Mouse (Mus musculus) intestine, embryonic 16.5 days (tissue): ENCODE results near the gene Igsf3. TPM values are rescaled to one million over a fixed set of nuclear protein-coding genes. Genes with fewer than 3 reads are reported as not detected.

Source experiments
- ATAC-seq: fragments of 200-750 bp; cut with Nextera tagmentation; 2 replicates; pipeline ENCODE4 v1.8.0; 2017; ENCODE audit warnings: moderate TSS enrichment, moderate library complexity
- H3K27ac ChIP-seq: fragments of 300-500 bp; sonication (generic); 2 replicates; pipeline ENCODE4 v1.5.1; 2014; ENCODE audit warnings: mild to moderate bottlenecking, low read length
- H3K27me3 ChIP-seq: fragments of 300-500 bp; sonication (generic); replicated peaks from 2 replicates; pipeline ENCODE4 v1.6.1; 2014; ENCODE audit warnings: low read length, control low read depth, mixed read lengths; ENCODE audit not compliant: control insufficient read depth, insufficient read depth
- H3K36me3 ChIP-seq: fragments of 300-500 bp; sonication (generic); 2 replicates; pipeline ENCODE4 v1.6.1; 2014; ENCODE audit warnings: low read length, control low read depth; ENCODE audit not compliant: control insufficient read depth, insufficient read depth
- H3K4me1 ChIP-seq: fragments of 300-500 bp; sonication (generic); 2 replicates; pipeline ENCODE4 v1.6.1; 2014; ENCODE audit warnings: low read length, control low read depth, mixed read lengths; ENCODE audit not compliant: control insufficient read depth, insufficient read depth
- H3K4me2 ChIP-seq: fragments of 300-500 bp; sonication (generic); 2 replicates; pipeline ENCODE4 v1.6.1; 2014; ENCODE audit warnings: low read depth, low read length, control low read depth
- H3K4me3 ChIP-seq: fragments of 300-500 bp; sonication (generic); 2 replicates; pipeline ENCODE4 v1.5.1; 2014; ENCODE audit warnings: mild to moderate bottlenecking, low read length
- H3K9ac ChIP-seq: fragments of 300-500 bp; sonication (generic); 2 replicates; pipeline ENCODE4 v1.6.1; 2014; ENCODE audit warnings: low read depth, low read length
- H3K9me3 ChIP-seq: fragments of 300-500 bp; sonication (generic); 2 replicates; pipeline ENCODE4 v1.6.1; 2016; ENCODE audit warnings: low read length, control low read depth; ENCODE audit not compliant: control insufficient read depth
- WGBS: fragments of 180-500 bp; shearing (Covaris S2); extraction: QIAGEN DNeasy Blood & Tissue Kit; methylation state at CpG from one replicate; pipeline ENCODE4 v1.1.7; 2014; 5-methylcytosine and 5-hydroxymethylcytosine counted together
- polyA plus RNA-seq: library from polyadenylated mRNA; unstranded; fragments of >200 nt; fragmentation: Nextera tagmentation; extraction: Ambion mirVana; gene quantifications from 2 replicates; pipeline ENCODE4 v1.2.1, GENCODE M21; 2015

Igsf3 gene
- polyA plus RNA-seq, 1 experiment from 2014 or later = 19.2 TPM

GRCm38 (mm10) chr3:101397422-101397821 lies 20.5 kb downstream of the Igsf3 start:
- H3K4me1 ChIP-seq = peaks cover 64% of the 10 kb centered on the region
- no peaks in the 10 kb centered on the region for H3K27me3 ChIP-seq
- H3K27ac ChIP-seq = no peak overlapping the region
- no peaks in the 10 kb centered on the region for H3K9me3 ChIP-seq
- 80% methylated on average over 4 of the region's 4 CpGs for WGBS
- no peak overlapping the region for H3K4me3 ChIP-seq
- H3K4me2 ChIP-seq = no peak overlapping the region
- ATAC-seq = no peak
- H3K36me3 ChIP-seq = no peaks in the 10 kb centered on the region
- no peak overlapping the region for H3K9ac ChIP-seq

DNA sequence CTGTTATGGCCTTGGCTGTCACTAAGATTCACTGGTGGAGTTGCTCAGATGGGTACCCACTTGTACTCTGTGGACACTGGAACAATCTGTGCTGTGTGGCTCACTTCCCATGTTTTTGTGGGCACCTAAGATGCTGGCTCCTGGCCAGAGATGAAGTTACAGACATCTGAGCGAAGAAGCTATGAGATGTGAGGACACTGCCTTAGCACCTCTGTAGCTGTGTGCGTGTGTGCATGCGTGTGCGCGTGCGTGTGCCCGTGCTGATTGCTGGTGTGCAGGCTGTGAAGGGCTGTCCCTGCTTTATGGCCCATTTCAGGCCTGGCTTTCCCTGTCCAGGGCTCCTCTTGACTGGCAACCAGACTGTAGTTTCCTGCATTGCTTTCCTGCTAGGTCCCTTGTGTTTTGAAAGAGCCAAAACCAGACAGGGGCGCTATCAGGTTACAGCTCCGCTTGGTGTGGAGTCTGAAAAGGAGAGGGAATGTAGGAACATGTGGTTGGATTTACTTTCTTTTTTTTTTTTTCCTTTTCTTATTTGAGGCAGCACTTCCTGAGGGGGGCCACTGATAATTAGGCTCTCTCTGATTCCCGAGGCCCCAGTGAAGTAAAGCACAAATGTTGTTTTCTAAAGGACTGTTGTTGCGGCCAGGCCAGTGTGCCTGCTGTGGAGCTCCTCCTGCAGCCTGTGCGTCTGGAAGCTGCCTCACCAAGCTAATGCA lies 21.3 kb downstream of the Igsf3 start:
- no peak for ATAC-seq
- 44% methylated on average over 12 of the region's 12 CpGs for WGBS
- Histone ChIP-seq H3K9ac (no peak overlapping the region), H3K27me3 (no peaks in the 10 kb centered on the region), H3K4me2 (no peak overlapping the region), H3K4me1 (peaks cover 58% of the 10 kb centered on the region), H3K27ac (0 out of 2 replicates have a peak overlapping the region, but pooled peaks have one; percentile 38), H3K9me3 (no peaks in the 10 kb centered on the region), H3K36me3 (no peaks in the 10 kb centered on the region), H3K4me3 (no peak overlapping the region)

GRCm38 (mm10) chr3:101398877-101399276 lies 22.0 kb downstream of the Igsf3 start:
- 71% methylated on average over 2 of the region's 2 CpGs for WGBS
- H3K27ac ChIP-seq = 0 out of 2 replicates have a peak overlapping the region, but pooled peaks have one; percentile 38
- H3K36me3 ChIP-seq = no peaks in the 10 kb centered on the region
- ATAC-seq = no peak
- no peak overlapping the region for H3K9ac ChIP-seq
- no peak overlapping the region for H3K4me2 ChIP-seq
- peaks cover 51% of the 10 kb centered on the region for H3K4me1 ChIP-seq
- H3K4me3 ChIP-seq = no peak overlapping the region
- no peaks in the 10 kb centered on the region for H3K27me3 ChIP-seq
- H3K9me3 ChIP-seq = no peaks in the 10 kb centered on the region

- H3K4me1 ChIP-seq = peaks cover 49% of the 10 kb centered on the region
Measured at GRCm38 (mm10) chr3:101401501-101401900, 24.6 kb downstream of the Igsf3 start.

GRCm38 (mm10) chr3:101404620-101405415 lies 27.9 kb downstream of the Igsf3 start:
- Histone ChIP-seq H3K9ac (no peak overlapping the region), H3K27me3 (no peaks in the 10 kb centered on the region), H3K27ac (no peak overlapping the region), H3K9me3 (no peaks in the 10 kb centered on the region), H3K36me3 (no peaks in the 10 kb centered on the region), H3K4me2 (no peak overlapping the region), H3K4me3 (no peak overlapping the region), H3K4me1 (peaks cover 39% of the 10 kb centered on the region)
- 57% methylated on average over 13 of the region's 13 CpGs for WGBS
- ATAC-seq = no peak

More at GRCm38 (mm10) chr3:101401501-101401900, 24.6 kb downstream of the Igsf3 start:
- no peaks in the 10 kb centered on the region for H3K36me3 ChIP-seq
- no peaks in the 10 kb centered on the region for H3K27me3 ChIP-seq
- no peak overlapping the region for H3K4me3 ChIP-seq
- WGBS = 36% methylated on average over 5 of the region's 5 CpGs
- H3K9ac ChIP-seq = no peak overlapping the region
- no peak for ATAC-seq
- H3K4me2 ChIP-seq = no peak overlapping the region
- H3K9me3 ChIP-seq = no peaks in the 10 kb centered on the region
- no peak overlapping the region for H3K27ac ChIP-seq

DNA sequence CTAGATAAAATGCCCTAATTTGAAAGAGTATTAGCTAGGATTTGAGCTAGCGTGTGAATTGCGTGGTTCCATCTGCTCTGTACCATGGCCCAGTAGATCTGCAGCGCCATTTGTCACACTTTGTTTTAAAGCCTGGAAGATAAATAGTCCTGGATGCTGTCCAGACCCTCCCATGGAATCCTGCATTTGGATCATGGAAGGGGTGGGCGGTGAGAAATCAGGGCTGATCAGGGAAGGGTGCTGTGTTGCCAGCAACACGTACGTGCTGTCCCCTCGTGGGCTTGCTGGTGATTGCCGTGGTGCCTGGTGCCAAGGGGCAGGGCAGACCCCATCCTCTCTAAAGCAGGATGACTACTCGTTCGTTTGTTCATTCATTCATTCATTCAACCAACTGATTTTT lies 28.6 kb downstream of the Igsf3 start:
- H3K4me1 ChIP-seq = peaks cover 45% of the 10 kb centered on the region
- peak; percentile 39 for ATAC-seq
- no peak overlapping the region for H3K27ac ChIP-seq
- H3K4me3 ChIP-seq = no peak overlapping the region
- H3K36me3 ChIP-seq = no peaks in the 10 kb centered on the region
- no peak overlapping the region for H3K9ac ChIP-seq
- 44% methylated on average over 10 of the region's 10 CpGs for WGBS
- no peaks in the 10 kb centered on the region for H3K9me3 ChIP-seq
- H3K4me2 ChIP-seq = no peak overlapping the region
- no peaks in the 10 kb centered on the region for H3K27me3 ChIP-seq

DNA sequence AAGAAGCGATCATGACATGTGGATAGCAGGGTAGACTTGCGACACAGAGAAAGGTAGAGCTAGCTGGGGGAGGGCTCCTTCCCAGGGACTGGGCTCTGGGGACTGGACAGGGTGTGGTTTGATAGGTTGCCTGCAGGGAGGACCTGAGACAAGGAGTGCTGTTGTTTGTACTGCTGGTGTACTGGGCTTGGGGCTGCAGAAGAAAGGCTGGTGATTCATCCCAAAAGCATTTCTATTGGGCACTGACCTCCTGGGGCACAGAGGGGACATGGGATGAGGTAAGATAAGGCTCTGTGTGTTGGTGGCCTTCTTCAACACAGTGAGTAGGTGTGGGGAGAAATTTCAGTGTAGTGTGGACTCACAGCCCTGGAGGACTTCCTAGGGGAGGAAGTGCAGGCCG lies 29.2 kb downstream of the Igsf3 start:
- no peak overlapping the region for H3K27ac ChIP-seq
- no peak overlapping the region for H3K4me2 ChIP-seq
- no peaks in the 10 kb centered on the region for H3K27me3 ChIP-seq
- H3K9ac ChIP-seq = no peak overlapping the region
- ATAC-seq = peak; percentile 78
- peaks cover 51% of the 10 kb centered on the region for H3K4me1 ChIP-seq
- no peaks in the 10 kb centered on the region for H3K9me3 ChIP-seq
- H3K4me3 ChIP-seq = no peak overlapping the region
- 39% methylated on average over 3 of the region's 3 CpGs for WGBS
- no peaks in the 10 kb centered on the region for H3K36me3 ChIP-seq

- H3K9me3 ChIP-seq = no peaks in the 10 kb centered on the region
- WGBS = 73% methylated on average over 8 of the region's 8 CpGs
- H3K4me3 ChIP-seq = no peak overlapping the region
- no peaks in the 10 kb centered on the region for H3K36me3 ChIP-seq
- H3K27me3 ChIP-seq = no peaks in the 10 kb centered on the region
- H3K9ac ChIP-seq = no peak overlapping the region
- no peak for ATAC-seq
- no peak overlapping the region for H3K4me2 ChIP-seq
- no peak overlapping the region for H3K27ac ChIP-seq
- H3K4me1 ChIP-seq = peaks cover 52% of the 10 kb centered on the region
Measured at GRCm38 (mm10) chr3:101407568-101407967, 30.7 kb downstream of the Igsf3 start.

GRCm38 (mm10) chr3:101408953-101409750 lies 32.3 kb downstream of the Igsf3 start:
- Histone ChIP-seq H3K9me3 (no peaks in the 10 kb centered on the region), H3K4me2 (no peak overlapping the region), H3K36me3 (no peaks in the 10 kb centered on the region), H3K27ac (no peak overlapping the region), H3K4me3 (no peak overlapping the region), H3K9ac (peak overlapping the region; percentile 16; the same call in 1 of the 2 replicates), H3K4me1 (peaks cover 52% of the 10 kb centered on the region), H3K27me3 (no peaks in the 10 kb centered on the region)
- no peak for ATAC-seq
- WGBS = 31% methylated on average over 20 of the region's 20 CpGs
